Mouse (Mus musculus): ENCODE measurements at regions not wholly inside any gene's neighbourhood (a gene's known extent, or its start where the extent isn't known, plus 50 kb on each side); places are given as distances from the start of the nearest gene placed in this dataset.

GRCm38 (mm10) chr11:32924932-32925331 lies 100.5 kb upstream of the Smim23 start:
- intact Hi-C loops (cut with DNase I): no loop called here
- DNase-seq: no peak

DNA sequence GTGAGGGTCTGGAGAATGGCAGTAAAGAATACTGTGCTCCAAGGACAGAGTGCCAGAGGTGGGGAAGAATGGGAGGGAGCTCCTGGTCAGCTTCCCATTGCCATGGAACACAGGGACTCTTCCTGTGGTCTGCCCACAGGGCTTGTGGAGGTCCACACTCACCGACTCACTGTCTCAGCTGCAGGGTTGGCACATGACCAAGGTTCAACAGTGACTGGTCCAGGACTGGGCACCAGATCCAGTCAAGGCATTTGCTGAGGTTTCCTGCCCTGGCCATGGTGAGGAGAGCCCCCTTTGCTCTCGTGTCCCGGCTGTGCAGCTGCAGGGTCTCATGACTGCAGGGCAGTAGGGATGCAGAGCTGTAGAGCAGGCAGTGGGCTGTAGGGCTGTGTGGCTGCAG lies 88.7 kb upstream of the Smim23 start:
- intact Hi-C loops (cut with DNase I): no loop called here
- no peak for DNase-seq

GRCm38 (mm10) chr11:32911791-32912190 lies 87.4 kb upstream of the Smim23 start:
- intact Hi-C loops (cut with DNase I): no loop called here
- no peak for DNase-seq

- intact Hi-C loops (cut with DNase I): no loop called here
- no peak for DNase-seq
Observed at GRCm38 (mm10) chr11:32908723-32909411, 84.5 kb upstream of the Smim23 start.

DNA sequence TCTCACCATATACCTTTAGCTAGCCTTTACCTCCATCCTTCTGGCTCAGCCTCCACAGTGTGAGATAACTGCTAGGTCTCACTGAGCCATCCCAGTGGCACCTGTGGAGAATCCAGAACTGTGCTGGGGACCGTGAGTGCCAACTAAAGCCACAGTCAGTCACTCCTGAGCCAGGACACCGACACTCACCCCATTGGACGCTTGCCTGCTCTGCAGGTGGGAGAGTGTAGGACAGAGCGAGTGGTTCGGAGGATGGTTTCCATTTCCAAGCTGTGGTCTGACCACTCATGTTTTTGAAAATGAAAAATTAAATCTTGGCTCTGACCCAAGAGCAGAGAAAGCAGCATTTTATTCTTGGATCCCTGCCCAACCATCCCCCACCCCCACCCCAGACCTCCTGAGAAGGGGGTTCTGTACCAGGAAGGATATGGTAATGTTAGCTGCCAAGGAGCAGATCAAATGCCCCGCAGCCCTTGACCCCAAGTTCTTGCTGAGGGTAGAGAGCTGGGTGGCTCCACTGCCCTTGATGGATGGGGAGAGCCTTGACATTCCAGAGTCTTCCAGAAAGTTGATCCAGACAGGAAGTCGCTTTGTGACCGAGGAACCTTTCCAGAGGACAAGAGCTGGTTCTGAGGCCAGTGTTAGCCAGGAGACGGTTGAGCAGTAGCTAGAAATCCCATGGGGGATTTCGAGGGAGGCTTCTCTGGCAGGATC lies 83.3 kb upstream of the Smim23 start:
- DNase-seq: no peak
- intact Hi-C loops (cut with DNase I): no loop called here

DNA sequence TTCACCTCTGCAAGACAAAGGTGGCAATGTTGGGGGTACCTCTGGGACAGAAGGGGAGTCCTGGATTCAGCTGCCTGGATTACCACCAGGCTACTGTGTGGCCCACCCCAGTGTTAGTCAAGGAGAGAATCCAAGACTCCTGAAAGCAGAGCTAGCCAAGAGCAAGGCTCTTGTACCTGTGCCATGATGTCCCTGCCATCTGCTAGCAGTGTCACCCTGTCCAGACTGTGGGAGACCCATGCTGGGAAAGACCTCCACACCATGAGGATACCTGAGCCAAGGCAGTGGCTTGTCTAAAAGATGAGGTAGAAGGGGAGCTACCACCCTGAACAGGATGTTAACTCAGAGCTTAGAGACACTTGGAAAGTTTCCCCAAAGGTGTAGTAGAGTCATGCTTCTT lies 79.6 kb upstream of the Smim23 start:
- intact Hi-C loops (cut with DNase I): no loop called here
- DNase-seq: no peak

GRCm38 (mm10) chr11:32903389-32903788 lies 79.0 kb upstream of the Smim23 start:
- intact Hi-C loops (cut with DNase I): no loop called here
- no peak for DNase-seq

- intact Hi-C loops (cut with DNase I): no loop called here
- DNase-seq: no peak
Observed at GRCm38 (mm10) chr11:32902923-32903322, 78.5 kb upstream of the Smim23 start.

GRCm38 (mm10) chr11:32900437-32900836 lies 76.0 kb upstream of the Smim23 start:
- no peak for DNase-seq
- intact Hi-C loops (cut with DNase I): no loop called here

DNA sequence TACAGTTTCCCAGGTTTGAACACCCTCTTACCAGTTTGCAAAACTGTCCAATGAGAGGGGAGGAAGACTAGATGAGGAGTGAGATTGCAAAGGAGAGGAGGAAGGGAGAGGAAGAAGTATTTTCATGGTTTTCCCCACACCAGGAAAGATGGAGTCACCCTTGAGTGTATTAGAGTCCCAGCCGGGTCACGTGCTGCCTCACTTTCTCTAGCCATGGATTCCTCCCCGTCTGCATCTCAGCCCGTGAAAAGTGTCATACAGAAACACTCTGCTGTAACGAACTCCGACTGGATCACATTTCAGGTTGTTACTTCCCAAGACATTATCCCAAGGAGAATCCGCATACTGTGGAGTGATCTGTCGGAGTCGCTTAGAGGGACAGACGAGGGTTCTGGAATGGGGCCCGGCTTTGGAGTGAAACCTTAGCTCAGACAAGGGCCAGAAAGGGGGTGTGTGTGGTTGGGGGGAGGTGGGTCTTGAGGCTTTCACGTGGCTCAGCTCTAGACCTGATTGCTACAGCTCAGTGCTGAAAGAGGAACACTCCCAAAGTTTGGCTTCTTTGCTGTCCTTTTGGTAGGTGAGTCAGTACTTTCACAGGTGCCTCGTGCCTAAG lies 75.3 kb upstream of the Smim23 start:
- intact Hi-C loops (cut with DNase I): no loop called here
- DNase-seq: no peak

DNA sequence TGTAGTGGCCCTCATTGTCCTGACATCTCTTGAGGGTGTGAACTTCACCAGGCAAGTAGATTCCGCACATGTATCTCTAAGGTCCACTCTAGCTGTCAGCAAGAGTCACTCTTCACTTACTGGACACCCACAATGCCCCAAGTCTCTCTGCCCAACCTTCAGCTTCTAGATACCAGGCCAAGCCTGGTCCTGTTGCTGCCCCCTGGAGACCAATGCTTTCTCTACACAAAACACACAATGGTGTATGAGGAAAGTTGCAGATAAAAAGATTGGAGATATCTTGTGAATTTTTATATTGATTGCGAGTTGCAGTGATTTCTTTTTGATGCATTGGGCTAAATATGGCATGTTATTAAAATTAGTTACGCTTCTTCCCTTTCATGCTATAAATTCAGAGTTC lies 71.0 kb upstream of the Smim23 start:
- intact Hi-C loops (cut with DNase I): no loop called here
- DNase-seq: no peak

- intact Hi-C loops (cut with DNase I): no loop called here
Observed at GRCm38 (mm10) chr11:32893146-32893903, 68.9 kb upstream of the Smim23 start.

GRCm38 (mm10) chr11:32892496-32892895 lies 68.1 kb upstream of the Smim23 start:
- intact Hi-C loops (cut with DNase I): no loop called here
- no peak for DNase-seq

More at GRCm38 (mm10) chr11:32893146-32893903, 68.9 kb upstream of the Smim23 start:
- no peak for DNase-seq

DNA sequence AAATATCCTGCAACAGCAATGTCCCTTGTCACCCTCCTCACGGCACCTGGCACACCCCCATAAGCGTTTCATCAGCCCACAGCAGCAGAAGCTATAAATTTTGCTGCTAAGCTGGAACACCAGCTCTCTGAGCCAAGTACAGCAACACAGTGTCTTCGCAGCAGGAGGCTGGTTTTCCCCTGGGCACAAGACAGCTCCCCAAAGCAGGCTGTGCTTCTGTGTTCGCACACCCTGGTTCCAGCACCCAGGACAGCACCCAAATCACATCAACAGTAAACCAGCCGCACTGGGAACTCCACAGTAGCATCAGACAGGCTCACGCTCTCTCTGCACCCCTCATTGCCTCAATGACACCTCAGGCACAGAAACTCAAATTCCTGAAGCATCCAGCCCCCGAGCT lies 64.8 kb upstream of the Smim23 start:
- DNase-seq: peak in 1 of 2 experiments; percentile 15

GRCm38 (mm10) chr11:32884744-32885143 lies 60.3 kb upstream of the Smim23 start:
- DNase-seq: no peak
- intact Hi-C loops (cut with DNase I): no loop called here

More for the DNA sequence above, 64.8 kb upstream of the Smim23 start:
- intact Hi-C loops (cut with DNase I): no loop called here

DNA sequence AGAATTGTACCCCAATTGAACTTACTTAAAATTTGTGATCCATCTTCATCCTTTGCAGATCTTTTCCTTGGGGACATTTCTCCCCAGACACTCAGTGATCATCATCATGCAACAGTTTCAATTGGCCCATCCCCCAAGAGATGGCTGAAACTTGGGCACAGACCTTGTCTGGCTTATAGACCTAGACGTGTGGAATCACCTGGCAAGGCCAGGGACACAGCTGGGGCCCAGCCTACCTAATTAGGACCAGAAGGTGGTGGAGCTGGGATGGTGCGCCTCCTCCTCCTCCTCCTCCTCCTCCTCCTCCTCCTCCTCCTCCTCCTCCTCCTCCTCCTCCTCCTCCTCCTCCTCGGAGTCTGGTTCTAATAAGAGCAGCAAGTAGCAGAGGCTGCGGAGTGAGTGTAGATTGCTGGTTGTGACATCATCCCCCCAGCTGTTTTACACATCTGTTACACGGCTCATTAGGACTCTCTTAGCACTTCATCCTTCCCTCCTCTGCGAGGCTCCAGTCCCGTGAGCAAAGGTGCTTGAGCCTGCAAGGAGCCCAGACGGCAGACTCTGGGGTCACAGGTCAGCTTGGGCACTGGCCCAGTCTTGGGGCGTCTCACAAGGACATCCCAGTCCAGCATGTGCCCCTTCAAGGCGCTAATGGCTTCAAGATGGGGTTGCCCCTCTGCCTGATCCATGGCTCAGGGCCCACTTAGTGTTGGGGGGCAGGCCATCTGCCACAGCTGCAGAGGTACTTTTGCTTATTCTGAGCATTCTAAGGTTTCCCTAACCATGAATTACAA lies 58.9 kb upstream of the Smim23 start:
- DNase-seq: no peak
- intact Hi-C loops (cut with DNase I): no loop called here

DNA sequence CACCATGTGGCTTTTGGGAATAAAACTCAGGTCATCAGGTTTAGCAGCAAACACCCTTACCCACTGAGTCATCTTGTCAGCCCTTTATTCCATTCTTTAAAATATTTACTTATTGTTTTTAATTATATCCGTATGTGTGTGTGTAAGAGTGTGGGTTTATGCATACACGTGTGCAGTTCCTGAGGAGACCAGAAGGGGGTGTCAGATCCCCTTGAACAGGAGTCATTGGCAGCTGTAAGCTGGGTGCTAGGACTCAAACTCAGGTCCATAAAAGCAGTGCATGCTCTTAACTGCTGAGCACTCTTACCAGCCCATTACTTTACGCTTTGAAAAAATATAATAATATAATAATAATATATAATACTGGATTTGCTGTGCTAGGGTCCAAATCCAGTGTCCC lies 54.6 kb upstream of the Smim23 start:
- no peak for DNase-seq
- intact Hi-C loops (cut with DNase I): no loop called here
